Mouse (Mus musculus): ENCODE measurements around the gene Hectd4. TPM values are rescaled to one million over a fixed set of nuclear protein-coding genes. Genes with fewer than 3 reads are reported as not detected.
A peak's percentile ranks its signal among the peaks of the same experiment; 100 is the strongest.

Hectd4 gene
- total and polyA plus RNA-seq, 3 experiments: 2.1 to 7.8 (median 6.0) TPM

GRCm38 (mm10) chr5:121189182-121189581, 30.8 kb upstream of the Hectd4 start:
- TF ChIP-seq MEF2A (IDR thresholded peaks at IDR 0.05; ENCODE audit: borderline replicate concordance, low read depth, low read length): no peak
- TF ChIP-seq EP300 (IDR thresholded peaks at IDR 0.05; ENCODE audit: low read length): no peak
- TF ChIP-seq POLR2AphosphoS2 (IDR thresholded peaks at IDR 0.05; ENCODE audit: low read depth, low read length): no peak
- TF ChIP-seq TCF12 (IDR thresholded peaks at IDR 0.05; ENCODE audit: low read depth, low read length): no peak
- no peak for TF ChIP-seq JUND (conservative IDR thresholded peaks at IDR 0.05; ENCODE audit: low read depth, low read length)
- TF ChIP-seq TBP (conservative IDR thresholded peaks at IDR 0.05; ENCODE audit: low read depth, low read length): no peak
- TF ChIP-seq MAX (IDR thresholded peaks at IDR 0.05; ENCODE audit: low read length): peak; percentile 90
- peak; percentile 97 for TF ChIP-seq MXI1 (IDR thresholded peaks at IDR 0.05; ENCODE audit: low read depth, low read length)
- peak; percentile 90 for TF ChIP-seq SIN3A (IDR thresholded peaks at IDR 0.05; ENCODE audit: low read length)
- no peak for TF ChIP-seq ZNF384 (IDR thresholded peaks at IDR 0.05; ENCODE audit: low read depth, low read length)
- TF ChIP-seq ZKSCAN1 (IDR thresholded peaks at IDR 0.05; ENCODE audit: borderline replicate concordance, low read depth, low read length): no peak
- no peak for TF ChIP-seq ETS1 (conservative IDR thresholded peaks at IDR 0.05; ENCODE audit: low read depth, low read length)
- TF ChIP-seq BHLHE40 (IDR thresholded peaks at IDR 0.05; ENCODE audit: low read depth, low read length): no peak
- TF ChIP-seq USF1 (IDR thresholded peaks at IDR 0.05; ENCODE audit: low read depth, low read length): peak; percentile 51
- TF ChIP-seq NELFE (IDR thresholded peaks at IDR 0.05; ENCODE audit: low read depth, low read length): no peak
- no peak for TF ChIP-seq GABPA (IDR thresholded peaks at IDR 0.05; ENCODE audit: insufficient replicate concordance, low read depth, low read length)
- TF ChIP-seq MAFK (IDR thresholded peaks at IDR 0.05; ENCODE audit: insufficient replicate concordance, low read length): no peak
- TF ChIP-seq KAT2A (IDR thresholded peaks at IDR 0.05; ENCODE audit: insufficient replicate concordance, low read length): no peak
- no peak for TF ChIP-seq CHD1 (IDR thresholded peaks at IDR 0.05; ENCODE audit: low read depth, low read length)
- no peak for TF ChIP-seq JUN (IDR thresholded peaks at IDR 0.05; ENCODE audit: insufficient read depth, low read depth, low read length)
- no peak for TF ChIP-seq RAD21 (IDR thresholded peaks at IDR 0.05; ENCODE audit: low read depth, low read length)
- no peak for TF ChIP-seq UBTF (IDR thresholded peaks at IDR 0.05; ENCODE audit: low read depth, low read length)
- TF ChIP-seq MYC (IDR thresholded peaks at IDR 0.05; ENCODE audit: low read depth, low read length): peak; percentile 78
- no peak for TF ChIP-seq ELF1 (IDR thresholded peaks at IDR 0.05; ENCODE audit: low read depth, low read length)
- peak overlapping the region; percentile 5; the same call in 1 of the 2 replicates for H3K9ac ChIP-seq (ENCODE audit: insufficient read depth, low read depth)
- peak overlapping the region; percentile 23 to 50 (median 28) for H3K4me3 ChIP-seq (replicated peaks in 1 of 3; ENCODE audit: low read depth in 2 of 3, low read length in 2 of 3, poor library complexity in 1 of 3)
- H3K4me1 ChIP-seq (ENCODE audit: control insufficient read depth in 1 of 2, insufficient read depth in 2 of 2): peaks cover 28 to 58% of the 10 kb centered on the region in 2 experiments
- H3K79me2 ChIP-seq (replicated peaks; ENCODE audit: control insufficient read depth, extremely low read depth, insufficient read depth, poor library complexity, severe bottlenecking): peaks cover 62% of the 10 kb centered on the region
- no peaks in the 10 kb centered on the region for H3K27me3 ChIP-seq (replicated peaks)
- in situ Hi-C loops (cut with MboI; ENCODE audit: low pct_ligation_motif_present, low pct_unique_long_range_greater_than_20kb, low sequenced_read_pairs): no loop called here
- no peaks in the 10 kb centered on the region for H3K9me3 ChIP-seq (replicated peaks; ENCODE audit: low read length)
- peaks cover 0 to 9% of the 10 kb centered on the region in 2 experiments for H3K36me3 ChIP-seq (replicated peaks in 1 of 2; ENCODE audit: control insufficient read depth in 1 of 2, insufficient read depth in 1 of 2, low read length in 1 of 2)
- peak overlapping the region; percentile 34; the same call in 1 of the 2 replicates for H3K27ac ChIP-seq (ENCODE audit: insufficient read depth, low read depth)
- DNase-seq (ENCODE audit: extremely low read depth): no peak
- H3K4me2 ChIP-seq (ENCODE audit: insufficient read depth, low read depth, poor library complexity, severe bottlenecking): peak overlapping the region; percentile 39
- dilution Hi-C loops (cut with MboI; ENCODE audit: extremely low pct_ligation_motif_present, extremely low pct_unique_long_range_greater_than_20kb, low sequenced_read_pairs): no loop called here
